Mouse (Mus musculus) lung, adult 2 months (tissue): ENCODE results near the gene Kcnh2.

ENCODE experiments used
- CTCF ChIP-seq: fragments of 200-500 bp; IDR thresholded peaks from 2 replicates; pipeline ENCODE4 v1.5.1; 2011; ENCODE audit warnings: mild to moderate bottlenecking, low read length, control low read depth; ENCODE audit not compliant: insufficient read depth
- POLR2A ChIP-seq: fragments of 200-500 bp; IDR thresholded peaks from 2 replicates; pipeline ENCODE4 v1.6.1; 2011; ENCODE audit warnings: low read depth, mild to moderate bottlenecking, control low read depth, low read length, borderline replicate concordance; ENCODE audit errors: extremely low read depth

DNA sequence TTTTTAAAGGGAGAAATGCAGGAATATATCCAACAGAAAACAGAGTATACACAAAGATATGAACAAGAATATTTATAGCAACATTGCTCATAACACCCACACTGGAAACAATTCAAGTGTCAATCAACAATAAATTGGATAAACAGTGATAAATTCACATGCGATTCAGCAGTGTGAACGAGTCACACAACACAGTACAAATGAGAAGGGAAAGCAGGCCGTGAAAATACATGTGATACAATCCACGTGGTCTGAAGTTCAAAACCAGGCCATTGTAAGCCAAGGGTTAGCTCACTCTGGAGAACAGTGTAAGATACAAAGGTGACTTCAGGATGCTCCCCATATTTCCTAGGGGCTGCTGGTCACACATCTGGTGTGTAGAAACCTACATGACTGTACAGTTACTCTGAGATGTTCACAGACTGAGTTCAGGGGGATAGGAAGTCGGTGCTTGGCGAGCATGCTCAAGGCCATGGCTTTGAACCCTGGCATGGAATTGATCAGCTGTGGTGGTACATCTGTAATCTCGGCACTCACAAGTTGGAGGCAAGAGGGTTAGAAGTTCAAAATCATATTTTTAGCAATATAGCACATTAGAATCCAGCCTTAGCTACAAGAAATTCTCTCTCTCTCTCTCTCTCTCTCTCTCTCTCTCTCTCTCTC, 23.4 kb upstream of the Kcnh2 start:
- no peak for TF ChIP-seq CTCF
- TF ChIP-seq POLR2A, result no peak
